Mouse (Mus musculus): ENCODE measurements around the gene Pkp4. TPM values are rescaled to one million over a fixed set of nuclear protein-coding genes. Genes with fewer than 3 reads are reported as not detected.

Pkp4 gene
- total RNA-seq, 4 experiments from 2014 or later: 13.4 to 30.6 (median 19.3) TPM

DNA sequence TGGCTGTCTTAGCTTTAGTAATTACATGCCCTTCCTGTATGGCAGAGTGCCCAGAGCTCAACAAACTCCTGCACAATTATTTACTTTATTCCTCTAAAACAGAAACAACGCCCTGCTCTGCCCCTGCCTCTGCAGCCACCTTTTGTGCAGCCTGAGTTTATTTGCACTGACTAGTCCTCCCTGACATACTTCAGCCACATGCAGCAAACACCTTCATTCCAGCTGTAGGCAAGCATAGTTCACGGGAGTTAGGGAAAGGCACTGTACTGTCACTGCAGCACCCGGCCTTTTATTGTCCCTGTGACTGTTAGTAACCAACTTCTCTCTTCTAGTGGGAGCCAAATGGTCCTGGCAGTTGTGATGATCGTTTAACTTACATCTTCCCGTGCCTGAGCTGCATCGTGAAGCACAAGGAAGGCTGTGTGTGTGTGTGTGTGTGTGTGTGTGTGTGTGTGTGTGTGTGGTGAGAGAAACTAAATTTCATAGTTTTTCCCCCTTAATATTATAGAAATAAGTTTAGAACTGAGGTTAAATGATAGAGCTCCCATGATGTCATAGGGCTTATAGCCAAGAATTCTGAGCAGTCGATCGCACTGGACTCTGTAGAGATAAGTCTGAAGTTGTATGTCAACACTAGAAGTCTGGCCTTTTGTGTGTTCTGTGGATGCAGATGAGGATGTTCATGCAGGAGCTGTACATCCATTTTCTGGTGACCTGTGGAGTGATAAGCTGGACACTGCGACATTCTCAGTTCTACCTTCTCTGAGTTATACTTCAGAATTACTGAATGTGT lies 59.5 kb downstream of the Pkp4 start:
- DNase-seq (ENCODE audit: low spot score in 2 of 2): no peak

DNA sequence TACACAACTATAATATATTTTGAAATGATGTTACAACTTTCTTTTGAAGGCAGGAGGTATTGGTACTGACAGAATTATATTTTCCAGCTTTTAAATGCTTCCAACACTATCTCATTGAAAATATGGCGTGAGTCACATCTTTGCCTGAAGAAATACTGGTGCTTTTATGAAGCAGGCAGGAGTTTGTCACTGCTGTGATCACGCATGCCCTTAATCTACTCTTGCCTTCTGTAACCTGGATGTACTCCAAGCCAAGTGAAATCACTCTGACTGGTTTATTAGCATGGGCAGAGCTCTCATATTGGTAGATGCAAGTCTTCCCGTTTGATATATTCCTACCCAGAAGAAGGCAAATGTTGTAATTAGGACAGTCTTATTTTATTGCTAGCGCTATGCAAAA lies 65.7 kb downstream of the Pkp4 start:
- no peak for DNase-seq (ENCODE audit: low spot score in 2 of 2)

DNA sequence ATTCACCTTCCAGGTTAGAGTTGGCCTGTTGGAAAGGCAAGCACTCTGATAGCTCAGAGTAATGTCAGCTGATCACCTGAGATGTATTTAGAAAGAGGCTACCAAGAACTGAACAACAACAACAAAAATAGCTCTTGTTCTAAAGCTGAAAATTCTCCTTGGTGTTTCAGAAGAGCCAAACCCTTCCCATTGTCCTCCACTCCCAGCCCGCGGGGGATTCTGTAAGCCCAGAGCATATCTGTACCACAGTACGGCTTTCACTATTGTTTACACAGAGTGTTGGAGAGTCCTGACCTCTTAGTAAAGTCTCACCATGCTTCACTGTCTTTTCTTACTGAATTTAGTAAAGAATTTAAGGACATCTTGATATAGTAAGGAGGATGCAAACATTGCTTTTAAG lies 66.4 kb downstream of the Pkp4 start:
- DNase-seq (ENCODE audit: low spot score in 2 of 2): no peak

DNA sequence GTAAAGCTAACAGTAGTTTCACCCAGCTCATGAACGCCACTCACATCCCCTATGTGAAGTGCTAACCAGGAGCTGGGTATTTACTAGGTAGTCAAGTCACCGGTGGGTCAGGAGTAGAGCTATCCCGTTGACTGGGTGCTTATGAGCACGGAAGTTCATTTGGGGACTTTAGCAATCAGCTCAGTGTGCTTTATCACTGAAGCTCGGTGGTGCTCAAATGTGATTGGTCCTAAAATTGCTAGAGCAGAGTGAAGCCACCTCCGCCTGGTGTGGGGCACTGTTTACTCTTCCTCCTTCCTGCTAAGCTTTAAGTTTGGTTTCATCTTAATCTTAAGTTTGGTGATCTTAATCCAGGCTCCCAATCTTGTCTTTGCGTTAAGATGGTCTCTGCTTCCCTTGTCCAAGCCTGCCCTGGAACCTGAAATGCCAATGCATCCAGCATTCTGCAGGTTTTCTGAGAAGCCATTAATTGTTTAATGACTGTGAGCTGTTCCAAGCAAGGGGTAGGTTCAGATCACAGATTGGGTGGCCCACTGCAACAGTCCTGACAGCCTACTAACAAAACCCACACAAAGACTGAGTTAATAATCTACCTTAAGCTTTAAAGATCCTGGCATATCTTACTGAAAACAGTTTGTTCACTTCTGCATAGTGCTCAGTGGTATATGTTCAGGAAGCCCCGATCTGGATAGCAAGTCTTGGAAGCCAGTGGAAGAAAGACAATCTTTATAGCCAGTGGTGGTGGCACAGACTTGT lies 67.0 kb downstream of the Pkp4 start:
- no peak for DNase-seq (ENCODE audit: low spot score in 2 of 2)

DNA sequence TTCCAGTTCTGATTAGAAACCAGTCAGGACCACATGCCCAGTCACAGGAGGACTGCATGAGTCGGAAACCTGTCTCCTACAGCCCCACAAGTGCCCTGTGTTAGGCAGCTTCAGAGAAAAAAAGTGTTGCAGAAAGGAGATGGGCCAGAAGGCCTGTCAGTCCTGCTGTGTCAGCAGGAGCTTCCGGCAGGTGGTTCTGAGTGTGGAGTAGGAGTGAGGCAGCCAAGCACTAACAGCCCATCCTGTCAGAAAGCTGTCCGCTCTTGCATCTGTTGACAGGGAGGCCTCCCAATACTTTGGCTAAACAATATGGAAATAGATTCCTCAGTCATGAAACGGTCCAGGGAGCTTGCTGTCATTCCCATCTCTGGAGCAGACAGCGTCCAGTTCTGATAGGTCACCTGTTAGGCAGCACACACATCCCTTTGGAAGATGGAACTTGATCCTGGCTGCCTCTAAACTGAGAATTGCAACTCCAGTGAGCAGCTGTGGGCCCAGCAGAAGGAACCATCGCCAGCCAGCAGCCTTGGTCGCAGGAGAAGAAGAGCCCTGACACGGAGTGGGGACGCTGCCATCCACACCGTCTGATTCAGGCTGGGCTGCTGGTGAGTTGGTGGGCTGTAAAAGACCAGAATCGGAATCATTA lies 68.7 kb downstream of the Pkp4 start:
- DNase-seq (ENCODE audit: low spot score in 2 of 2): no peak

DNA sequence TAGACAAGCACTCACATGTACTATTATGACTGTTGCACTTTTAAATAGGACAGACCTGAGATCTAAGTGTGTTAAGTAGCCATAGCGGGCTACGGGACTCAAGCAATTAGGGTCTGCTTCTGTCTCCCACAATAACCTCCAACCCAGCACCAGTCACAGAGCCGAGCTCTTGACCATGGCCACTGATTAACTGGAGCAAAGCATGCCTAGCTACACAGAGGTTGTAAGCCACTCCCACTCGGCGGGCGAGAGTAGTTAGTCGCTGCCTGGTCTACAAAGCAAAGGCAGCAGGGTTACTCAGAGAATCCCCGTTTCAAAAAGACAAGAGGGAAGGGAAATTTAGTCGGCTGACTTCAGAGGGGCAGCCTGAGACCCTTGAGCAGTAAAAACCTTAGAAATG lies 70.0 kb downstream of the Pkp4 start:
- no peak for DNase-seq (ENCODE audit: low spot score in 2 of 2)

DNA sequence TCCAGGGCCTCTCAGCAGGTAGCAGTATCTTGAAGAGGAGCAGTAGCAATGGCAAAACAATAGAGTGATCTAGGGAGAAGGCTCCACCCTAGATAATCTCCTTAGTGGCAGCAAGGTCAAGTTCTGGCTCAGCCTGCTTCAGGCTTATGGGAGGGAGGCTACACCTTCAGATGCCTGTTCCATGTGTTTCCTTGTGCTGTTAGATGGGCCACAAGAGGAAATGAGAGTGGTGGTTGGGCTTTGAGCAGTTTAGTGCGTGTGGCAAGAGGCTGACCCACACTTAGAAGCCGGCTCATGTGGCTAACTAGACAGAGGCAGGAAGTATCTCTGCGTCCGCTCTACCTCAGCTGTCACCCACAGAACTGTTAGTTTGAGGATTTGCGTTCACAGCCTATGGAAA lies 70.9 kb downstream of the Pkp4 start:
- DNase-seq (ENCODE audit: low spot score in 2 of 2): no peak

DNA sequence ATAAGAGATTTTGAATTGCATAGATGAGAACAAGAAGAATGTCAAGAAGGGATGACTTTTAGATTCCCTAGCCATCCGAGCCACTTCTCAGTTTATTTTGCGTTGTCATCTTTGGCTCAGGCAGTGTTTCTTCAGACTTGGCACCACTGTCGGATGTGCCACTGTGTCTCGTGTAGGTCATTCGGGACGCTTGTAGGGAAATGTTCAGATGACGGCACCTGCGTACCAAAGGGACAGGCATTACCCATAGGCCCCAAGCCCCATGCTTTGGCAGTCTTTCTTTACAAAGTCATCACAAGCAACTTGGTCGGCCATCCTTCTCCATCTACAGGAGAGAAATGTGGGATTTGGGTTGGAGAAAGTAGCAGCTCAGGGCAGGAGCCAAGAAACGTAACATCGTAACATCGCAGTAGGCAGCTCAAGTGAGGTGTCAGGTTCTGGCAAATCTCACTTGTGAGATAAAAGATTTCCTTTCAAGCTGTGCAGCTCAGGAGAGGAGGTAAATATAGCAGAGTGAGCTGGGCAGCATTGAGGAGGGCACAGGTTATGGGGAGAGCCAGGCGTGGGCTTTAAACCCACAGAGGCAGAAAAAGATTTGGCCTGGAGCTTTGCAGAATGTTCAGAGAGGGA lies 72.8 kb downstream of the Pkp4 start:
- DNase-seq (ENCODE audit: low spot score in 2 of 2): no peak

DNA sequence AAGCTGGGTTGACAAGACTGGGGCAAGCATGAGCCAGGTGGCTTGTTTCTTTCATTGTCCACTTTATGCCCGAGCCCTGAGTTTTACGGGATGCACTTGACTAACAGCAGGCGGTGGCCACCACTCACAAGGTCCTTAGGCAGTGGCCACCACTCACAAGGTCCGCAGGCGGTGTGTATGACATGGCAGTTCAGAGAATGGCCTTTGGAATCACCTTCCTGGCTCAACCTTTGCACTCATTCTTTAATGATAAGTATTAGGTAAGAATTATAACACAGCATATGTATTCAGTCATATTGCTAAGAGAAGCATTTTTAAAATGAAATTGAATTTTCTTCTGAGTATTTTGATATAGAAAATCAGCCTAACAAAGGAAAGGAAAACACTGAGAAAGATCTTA lies 73.3 kb downstream of the Pkp4 start:
- DNase-seq (ENCODE audit: low spot score in 2 of 2): no peak

DNA sequence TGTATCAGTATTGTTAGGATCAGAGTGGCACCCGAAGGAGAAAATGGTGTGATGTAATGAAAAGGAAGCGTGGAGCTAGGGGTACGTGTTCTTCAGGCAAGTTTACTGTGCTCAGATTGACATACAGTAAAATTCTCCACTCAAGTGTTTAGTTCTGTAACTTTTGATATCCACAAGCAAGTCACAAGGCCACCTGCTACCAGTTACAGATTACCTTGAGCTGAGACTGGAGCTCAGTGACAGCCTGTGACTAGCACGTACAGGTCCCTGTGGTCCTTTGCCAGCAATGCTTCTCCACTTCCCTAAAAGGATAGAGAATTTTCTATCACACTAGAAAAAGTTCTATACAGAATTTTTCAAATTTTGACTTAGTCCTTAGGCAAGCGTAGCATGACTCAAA lies 73.9 kb downstream of the Pkp4 start:
- no peak for DNase-seq (ENCODE audit: low spot score in 2 of 2)

DNA sequence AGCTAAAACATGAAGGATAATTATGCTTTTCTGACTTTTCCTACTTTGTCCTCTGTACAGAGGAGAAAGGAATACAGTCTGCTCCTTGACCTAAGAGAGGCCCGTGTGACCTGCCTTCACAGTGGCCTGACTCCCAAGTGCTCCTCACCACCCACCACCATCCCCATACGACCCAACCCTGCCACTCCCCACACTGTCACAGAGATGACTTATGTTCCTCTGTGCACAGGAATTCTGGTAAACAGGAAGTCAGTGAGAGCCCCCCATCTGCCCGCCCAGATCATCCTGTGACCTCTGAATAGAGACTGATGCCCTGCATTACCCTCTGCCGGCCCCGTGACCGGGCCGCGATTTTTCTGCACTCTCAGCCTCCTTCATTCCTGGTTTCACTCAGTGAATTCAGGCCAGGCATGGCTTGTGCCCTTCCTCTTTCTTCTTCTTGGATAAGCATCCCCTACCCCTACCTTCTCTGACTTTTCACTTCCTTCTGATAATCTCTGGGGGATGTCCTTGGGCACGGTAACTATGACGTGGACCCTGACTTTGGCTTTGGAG lies 79.3 kb downstream of the Pkp4 start:
- no peak for DNase-seq (ENCODE audit: low spot score in 2 of 2)

DNA sequence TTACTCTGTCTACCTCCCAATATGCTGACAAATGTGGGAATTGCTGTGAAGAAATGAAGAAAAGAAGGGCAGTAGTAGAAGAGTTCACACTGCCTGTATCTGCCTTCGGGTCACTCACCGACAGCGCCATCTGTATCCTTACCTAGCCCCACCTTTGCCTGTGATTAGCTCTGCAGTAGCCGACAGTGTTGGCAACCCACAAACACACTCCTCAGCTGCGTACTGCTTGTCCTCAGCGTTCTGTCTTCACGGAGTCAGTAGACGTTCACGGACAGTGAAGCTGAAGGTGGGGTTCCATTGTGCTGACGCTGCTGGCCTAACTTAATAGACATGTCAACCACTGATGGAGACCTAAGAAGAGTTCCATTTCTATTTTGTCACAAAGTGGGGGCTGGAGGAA lies 81.5 kb downstream of the Pkp4 start:
- DNase-seq (ENCODE audit: low spot score in 2 of 2): no peak

DNA sequence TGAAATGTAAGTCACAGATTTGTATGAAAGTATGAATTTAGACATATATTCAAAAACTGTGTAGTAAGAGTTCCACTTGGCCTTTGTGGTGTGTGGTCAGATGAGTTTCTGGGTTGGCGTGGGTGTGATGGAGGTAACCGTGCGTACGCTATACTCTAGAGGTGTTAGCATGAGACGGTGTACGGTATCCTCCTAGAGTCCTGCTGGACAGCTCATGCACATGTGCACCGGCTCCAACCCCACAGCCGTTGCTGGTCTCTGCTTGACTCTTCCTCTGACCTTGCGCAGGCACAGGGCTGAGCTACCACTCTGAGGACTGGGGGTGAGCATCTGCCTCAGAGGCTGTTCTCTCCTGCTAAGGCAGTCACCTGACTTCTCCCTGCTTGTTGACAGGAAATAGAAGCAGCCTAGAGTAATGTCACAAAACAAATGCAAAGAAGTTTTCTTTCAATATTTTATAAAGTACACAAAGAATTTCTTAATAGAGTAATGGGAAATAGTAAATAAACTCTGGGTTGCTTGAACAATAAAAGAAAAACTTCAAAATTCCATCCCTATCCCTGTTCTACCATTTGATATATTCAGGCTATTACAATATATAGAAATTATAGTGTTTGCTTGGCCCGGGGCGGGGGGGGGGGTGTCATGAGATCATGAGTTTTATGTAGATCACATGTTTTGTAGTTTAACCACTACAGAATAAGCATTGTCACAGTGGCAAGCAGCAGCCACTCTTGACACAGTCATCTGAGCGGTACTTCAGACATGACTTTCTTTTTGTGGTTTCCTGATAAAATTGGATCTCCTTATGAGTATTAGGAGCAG lies 83.8 kb downstream of the Pkp4 start:
- no peak for DNase-seq (ENCODE audit: low spot score in 2 of 2)

DNA sequence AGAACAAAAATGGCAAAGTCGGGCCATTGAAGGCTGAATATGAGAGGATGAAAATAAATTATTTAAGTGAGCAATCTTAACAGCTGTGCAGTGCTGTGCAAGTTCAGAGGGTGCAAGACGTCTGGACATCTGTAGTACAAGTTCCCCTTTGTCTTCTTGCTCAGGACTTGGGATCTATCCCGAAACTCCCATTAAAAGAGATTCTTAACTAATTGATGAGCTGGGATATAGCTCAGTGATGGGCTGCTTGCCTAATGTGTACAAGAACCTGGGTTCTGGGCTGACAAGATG lies 84.4 kb downstream of the Pkp4 start:
- DNase-seq (ENCODE audit: low spot score in 2 of 2): no peak

DNA sequence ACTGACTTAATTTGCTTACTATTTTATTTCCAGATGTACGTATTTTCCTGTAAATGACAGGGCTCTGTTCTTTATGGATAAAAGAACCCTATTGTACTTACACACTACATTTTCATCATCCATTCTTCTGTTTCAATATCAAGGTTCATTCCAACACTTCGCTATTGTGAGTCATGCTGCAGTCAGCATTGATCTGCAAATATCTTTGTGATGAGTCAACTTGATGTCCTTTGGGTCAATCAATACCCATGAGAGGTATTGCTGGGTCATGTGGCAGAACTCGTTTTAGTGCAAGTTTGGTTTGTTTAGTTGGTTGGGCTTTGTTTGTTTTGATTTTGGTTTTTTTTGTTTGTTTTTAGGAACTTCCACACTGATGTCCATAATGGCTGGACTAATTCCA lies 88.2 kb downstream of the Pkp4 start:
- no peak for DNase-seq (ENCODE audit: low spot score in 2 of 2)

DNA sequence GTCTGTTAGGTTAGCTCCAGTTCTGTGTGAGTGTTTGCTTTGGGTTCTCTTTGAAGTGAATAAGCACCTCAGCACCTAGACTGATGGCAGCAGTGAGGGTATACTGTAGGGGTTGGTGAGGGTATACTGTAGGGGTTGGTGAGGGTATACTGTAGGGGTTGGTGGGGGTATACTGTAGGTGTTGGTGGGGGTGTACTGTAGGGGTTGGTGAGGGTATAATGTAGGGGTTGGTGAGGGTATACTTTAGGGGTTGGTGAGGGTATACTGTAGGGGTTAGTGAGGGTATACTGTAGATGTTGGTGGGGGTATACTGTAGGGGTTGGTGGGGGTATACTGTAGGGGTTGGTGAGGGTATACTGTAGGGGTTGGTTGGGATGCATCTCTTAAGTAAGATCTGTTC lies 92.2 kb downstream of the Pkp4 start:
- no peak for DNase-seq (ENCODE audit: low spot score in 2 of 2)

DNA sequence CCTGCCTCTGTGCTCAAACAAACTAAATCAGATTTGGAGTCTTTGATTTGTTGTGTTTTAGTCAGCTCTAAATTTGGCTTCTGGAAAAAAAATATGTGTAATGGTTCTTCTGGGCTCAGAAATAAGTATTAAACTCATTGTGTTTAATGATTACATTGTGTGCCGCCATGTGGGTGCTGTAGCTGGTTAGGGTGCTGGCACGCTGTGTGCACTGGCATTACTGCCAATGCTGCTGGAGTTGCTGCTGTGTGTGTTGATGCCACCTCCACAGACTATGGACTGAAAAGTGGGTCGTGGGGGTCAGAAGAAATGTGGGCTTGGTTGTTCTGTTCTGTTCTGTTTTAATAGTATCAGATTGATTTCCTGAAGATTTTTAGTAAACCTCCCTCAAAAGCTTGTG lies 92.8 kb downstream of the Pkp4 start:
- no peak for DNase-seq (ENCODE audit: low spot score in 2 of 2)

DNA sequence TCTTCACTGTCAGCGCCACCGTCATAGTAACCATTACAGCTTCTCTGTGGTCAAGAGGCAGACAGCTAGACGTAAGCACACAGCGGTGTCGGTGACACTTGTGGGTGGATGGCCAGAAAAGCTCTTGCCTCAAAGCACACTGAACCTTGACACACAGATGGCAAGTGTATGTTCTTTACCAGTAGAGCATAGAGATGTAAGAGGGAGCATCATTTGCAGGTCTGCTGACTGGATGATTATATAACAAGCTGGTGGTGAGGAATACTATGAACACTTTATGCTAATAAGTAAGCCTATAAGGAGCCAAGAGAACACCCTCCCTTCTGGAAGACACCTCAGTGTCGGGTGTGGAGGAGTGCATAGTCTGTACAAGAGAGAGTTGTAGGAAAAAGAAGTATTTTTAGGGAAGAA lies 98.2 kb downstream of the Pkp4 start:
- DNase-seq (ENCODE audit: low spot score in 2 of 2): no peak

DNA sequence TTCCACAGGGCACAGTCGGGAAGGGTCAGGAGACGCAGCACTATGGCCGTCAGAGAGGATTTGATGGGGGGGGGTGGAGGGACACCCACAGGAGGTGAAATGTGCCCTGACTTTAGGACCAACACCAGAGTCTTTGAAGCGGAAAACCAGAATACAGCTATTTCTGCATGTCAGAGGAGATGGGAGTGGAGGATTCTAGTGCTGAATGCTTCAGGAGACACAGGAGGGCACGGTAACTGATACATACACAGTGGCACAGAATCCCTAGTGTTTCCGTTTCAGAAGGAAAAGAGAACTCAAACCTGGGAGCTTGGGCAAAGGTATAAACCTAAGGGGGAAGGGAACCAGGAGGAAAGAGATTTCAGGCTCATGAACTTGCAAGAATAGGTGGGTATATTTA lies 98.7 kb downstream of the Pkp4 start:
- DNase-seq (ENCODE audit: low spot score in 2 of 2): no peak

DNA sequence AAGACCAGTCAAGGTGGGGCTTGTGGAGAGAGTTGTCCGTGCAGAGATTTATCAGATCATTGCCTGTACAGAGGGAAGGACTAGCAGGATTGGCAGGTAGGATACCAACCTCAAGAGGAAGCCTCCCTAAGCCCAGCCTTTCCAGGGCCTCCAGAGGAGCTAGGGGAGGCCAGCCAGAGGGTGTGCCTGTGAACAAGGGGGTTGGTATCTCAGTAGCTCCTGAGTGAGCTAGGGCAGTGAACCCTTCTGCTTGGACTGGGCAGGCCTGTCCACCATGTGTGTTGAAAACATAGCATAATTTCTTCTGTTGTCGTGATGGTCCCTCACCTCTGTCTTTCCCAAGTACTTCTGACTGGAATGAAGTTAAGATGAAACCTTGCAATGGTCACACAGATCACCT lies 100.6 kb downstream of the Pkp4 start:
- DNase-seq (ENCODE audit: low spot score in 2 of 2): no peak

DNA sequence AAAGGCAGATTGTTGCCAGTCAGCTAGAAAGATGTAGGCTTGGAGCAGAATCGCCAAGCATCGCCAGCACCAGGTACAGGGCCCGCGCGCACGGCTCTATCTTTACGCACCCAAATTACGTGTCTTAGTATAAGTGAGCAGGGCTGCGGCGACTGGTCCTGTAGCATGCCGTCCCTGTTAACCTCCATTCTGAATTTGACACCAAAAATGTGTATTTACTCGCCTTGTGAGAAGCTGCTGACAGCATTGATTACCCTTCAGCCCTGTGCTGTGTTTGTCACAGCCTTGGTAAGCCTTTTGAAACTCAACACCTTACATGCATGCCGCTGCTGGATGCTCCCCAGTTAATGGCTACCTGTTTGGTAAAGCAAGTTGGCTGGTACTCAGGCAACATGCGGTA lies 105.8 kb downstream of the Pkp4 start:
- DNase-seq (ENCODE audit: low spot score in 2 of 2): no peak

Data from gastrocnemius, adult 8-10 months (tissue).